Mouse (Mus musculus) heart, embryonic 16.5 days (tissue): ENCODE results near the gene Mrpl42. TPM values are rescaled to one million over a fixed set of nuclear protein-coding genes. Genes with fewer than 3 reads are reported as not detected.
"Not testable (repeated sequence)": the region's sequence is repeated elsewhere in the genome, so short reads cannot be mapped to it uniquely, and the experiment has no call there.

ENCODE experiments used
- ATAC-seq: fragments of 200-750 bp; cut with Nextera tagmentation; replicated peaks from 2 replicates; pipeline ENCODE4 v1.8.0; 2017; ENCODE audit warnings: moderate number of reproducible peaks; ENCODE audit not compliant: insufficient read depth, low FRiP score; ENCODE audit errors: extremely low read depth
- H3K27ac ChIP-seq: fragments of 300-500 bp; sonication (generic); 2 replicates; pipeline ENCODE4 v1.5.1; 2014; ENCODE audit warnings: mild to moderate bottlenecking, low read length, control low read depth, moderate library complexity
- H3K27me3 ChIP-seq: fragments of 300-500 bp; sonication (generic); 2 replicates; pipeline ENCODE4 v1.6.1; 2014; ENCODE audit warnings: low read length, mixed read lengths; ENCODE audit not compliant: control insufficient read depth, insufficient read depth
- H3K36me3 ChIP-seq: fragments of 300-500 bp; sonication (generic); 2 replicates; pipeline ENCODE4 v1.6.1; 2014; ENCODE audit not compliant: control insufficient read depth, insufficient read depth
- H3K4me1 ChIP-seq: fragments of 300-500 bp; sonication (generic); 2 replicates; pipeline ENCODE4 v1.6.1; 2014; ENCODE audit warnings: low read length, mixed read lengths; ENCODE audit not compliant: control insufficient read depth, insufficient read depth
- H3K4me2 ChIP-seq: fragments of 300-500 bp; sonication (generic); 2 replicates; pipeline ENCODE4 v1.6.1; 2014; ENCODE audit warnings: low read depth, mild to moderate bottlenecking, control low read depth, low read length
- H3K4me3 ChIP-seq: fragments of 300-500 bp; sonication (generic); 2 replicates; pipeline ENCODE4 v1.5.1; 2014; ENCODE audit warnings: mild to moderate bottlenecking, control low read depth, low read length
- H3K9ac ChIP-seq: fragments of 300-500 bp; sonication (generic); 2 replicates; pipeline ENCODE4 v1.6.1; 2014; ENCODE audit warnings: low read length, control low read depth
- H3K9me3 ChIP-seq: fragments of 300-500 bp; sonication (generic); replicated peaks from 2 replicates; pipeline ENCODE4 v1.6.1; 2016; ENCODE audit warnings: low read length; ENCODE audit not compliant: control insufficient read depth
- WGBS: fragments of 180-500 bp; shearing (Covaris S2); extraction: QIAGEN DNeasy Blood & Tissue Kit; methylation state at CpG from one replicate; pipeline ENCODE4 v1.1.7; 2014; 5-methylcytosine and 5-hydroxymethylcytosine counted together
- polyA plus RNA-seq: library from polyadenylated mRNA; unstranded; fragments of >200 nt; fragmentation: Nextera tagmentation; extraction: Ambion mirVana; gene quantifications from 2 replicates; pipeline ENCODE4 v1.2.1, GENCODE M21; 2015

Gene Mrpl42
- 629 and 634 TPM in 2 replicates for polyA plus RNA-seq

DNA sequence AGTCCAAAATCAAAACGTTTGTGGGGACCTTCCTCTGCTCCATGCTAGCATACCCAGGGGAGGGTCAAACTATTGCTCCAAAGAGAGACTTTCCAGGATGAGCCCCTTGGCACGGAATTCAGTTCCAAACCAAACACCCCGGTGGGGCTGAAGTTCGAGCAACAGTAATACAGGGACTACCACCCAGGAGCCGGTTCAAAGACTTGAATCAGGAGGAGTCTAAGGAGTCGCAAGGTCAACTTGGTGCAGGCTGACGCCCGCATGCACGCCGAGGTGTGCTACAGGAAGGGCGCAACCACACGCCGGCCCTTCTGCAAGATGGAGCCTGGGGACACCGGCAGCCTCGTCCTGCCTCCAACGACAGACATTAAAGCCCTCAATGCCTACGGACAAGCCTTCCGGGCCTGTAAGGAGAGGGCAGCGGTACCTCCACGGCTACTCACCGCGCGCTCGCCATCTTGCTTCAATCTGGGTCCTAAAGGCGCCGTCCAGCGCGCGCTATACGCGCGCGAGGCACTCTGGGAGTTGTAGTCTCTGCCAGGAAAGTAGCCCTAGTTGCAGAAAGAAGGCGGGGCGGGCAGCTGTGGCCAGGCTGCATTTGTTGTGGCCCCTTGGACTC lies at the start of gene Mrpl42:
Mrpl42 (minus strand) TSS at position 478 of the 619 bp plus-strand sequence.
- Histone ChIP-seq H3K27me3 (no peaks in the 10 kb centered on the region), H3K4me3 (peak within 1 kb of the TSS; percentile 92), H3K36me3 (peaks cover 10% of the 10 kb centered on the region), H3K4me2 (peak within 1 kb of the TSS; percentile 81), H3K27ac (peak within 1 kb of the TSS; percentile 96), H3K9ac (peak within 1 kb of the TSS; percentile 95), H3K9me3 (no peaks in the 10 kb centered on the region), H3K4me1 (peaks cover 13% of the 10 kb centered on the region)
- peak; percentile 93 for ATAC-seq
- under 1% methylated on average over 35 of the region's 35 CpGs for WGBS

DNA sequence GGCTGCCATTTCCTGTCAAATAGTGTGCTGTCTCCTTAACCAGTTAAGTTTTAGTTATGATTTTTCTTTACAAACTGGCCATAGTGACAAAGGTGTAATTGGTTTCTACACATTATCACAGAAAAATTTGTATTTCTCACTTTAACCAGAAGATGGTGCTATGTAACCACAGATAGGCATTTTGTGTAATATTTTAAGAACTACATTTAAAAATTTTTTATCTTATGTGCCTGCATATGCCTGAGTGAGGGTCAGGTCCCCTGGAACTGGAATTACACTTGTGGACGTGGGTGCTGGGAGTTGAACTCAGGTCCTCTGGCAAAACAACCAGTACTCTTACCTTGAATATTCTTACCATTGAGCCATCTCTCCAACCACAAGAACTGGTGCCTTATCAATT lies 48.8 kb upstream of the Mrpl42 start:
- Histone ChIP-seq H3K27ac (no peak overlapping the region; the same call in 1 of the 2 replicates), H3K4me2 (no peak overlapping the region)

DNA sequence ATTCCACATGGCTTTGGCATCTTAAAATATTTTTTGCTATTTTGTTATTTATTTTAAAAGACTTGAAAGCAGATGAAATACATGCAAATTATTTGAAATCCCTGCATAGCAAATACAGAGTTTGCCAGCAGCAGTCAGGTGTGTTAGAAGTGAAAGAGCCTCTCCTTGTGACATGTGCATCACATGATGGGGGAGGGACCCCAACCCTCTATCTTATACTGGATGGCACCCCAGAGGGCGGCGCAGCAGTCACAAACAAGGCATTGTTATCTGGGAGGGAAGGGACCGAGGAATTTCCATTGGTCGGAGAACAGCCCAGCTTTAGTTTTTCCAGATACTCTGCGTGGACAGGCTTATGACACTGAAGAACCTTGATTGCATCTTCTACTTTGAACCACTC lies 47.3 kb upstream of the Mrpl42 start:
- Histone ChIP-seq H3K4me1 (peaks cover 12% of the 10 kb centered on the region), H3K36me3 (peaks cover 39% of the 10 kb centered on the region)
- not testable (repeated sequence) for H3K27ac ChIP-seq, H3K9ac ChIP-seq, H3K27me3 ChIP-seq, H3K9me3 ChIP-seq, H3K4me3 ChIP-seq, ATAC-seq, H3K4me2 ChIP-seq
- 68% methylated on average over 5 of the region's 5 CpGs for WGBS

More for the DNA sequence above, 48.8 kb upstream of the Mrpl42 start:
- H3K36me3 ChIP-seq = peaks cover 35% of the 10 kb centered on the region
- H3K9ac ChIP-seq = no peak overlapping the region
- no peak for ATAC-seq
- H3K4me3 ChIP-seq = no peak overlapping the region
- no peaks in the 10 kb centered on the region for H3K27me3 ChIP-seq
- 70% methylated on average over 1 of the region's 1 CpGs for WGBS
- H3K4me1 ChIP-seq = peaks cover 12% of the 10 kb centered on the region
- H3K9me3 ChIP-seq = no peaks in the 10 kb centered on the region

DNA sequence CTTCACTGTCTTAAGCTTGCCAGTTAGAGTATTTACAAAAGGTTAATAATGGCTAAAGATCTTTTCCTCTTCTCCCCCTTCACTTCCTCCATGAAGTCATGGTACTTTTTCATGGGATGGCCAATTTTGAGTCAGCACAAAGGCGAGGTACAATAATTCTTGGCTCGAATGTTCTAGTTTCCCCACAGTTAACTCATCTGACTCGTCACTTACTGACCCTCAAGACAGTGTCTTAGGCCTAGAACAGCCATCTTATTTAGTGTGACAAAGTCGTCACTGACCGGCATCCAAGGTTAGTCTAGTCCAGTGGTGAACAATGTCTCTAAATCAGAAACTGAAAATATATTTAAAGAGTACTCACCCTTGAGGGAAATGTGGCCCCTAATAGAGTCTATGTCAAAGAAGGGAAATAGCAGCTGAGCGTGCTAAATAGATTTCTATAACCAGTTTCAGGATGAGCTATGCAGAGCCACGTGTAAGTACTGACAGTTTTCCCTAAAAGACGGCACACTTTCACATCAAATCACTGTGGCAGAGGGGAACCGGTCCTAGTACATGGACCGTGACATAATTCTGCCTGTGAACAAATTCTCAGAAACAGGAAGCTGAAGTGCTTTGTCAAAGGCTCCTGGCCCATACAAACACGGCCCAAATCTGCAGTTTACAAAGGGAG lies 46.5 kb upstream of the Mrpl42 start:
- ATAC-seq = no peak
- H3K36me3 ChIP-seq = peaks cover 42% of the 10 kb centered on the region

DNA sequence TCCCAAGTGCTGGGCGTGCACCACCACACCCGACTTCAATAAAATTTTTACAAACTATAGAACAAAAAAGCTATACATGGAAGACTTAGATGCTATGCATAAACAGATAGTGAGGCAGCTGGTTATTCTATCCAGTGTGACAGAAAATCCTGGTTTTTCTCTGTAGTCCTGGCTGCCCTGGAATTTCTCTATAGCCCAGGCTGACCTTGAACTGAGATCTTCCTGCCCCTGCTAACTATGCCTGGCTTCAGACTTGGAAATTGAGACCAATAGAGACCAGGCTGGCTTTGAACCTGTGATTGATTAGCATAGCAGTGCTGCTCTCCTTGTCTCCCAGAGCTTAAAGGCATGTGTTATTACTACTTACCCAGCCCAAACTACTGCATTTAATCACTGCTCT lies 44.4 kb upstream of the Mrpl42 start:
- Histone ChIP-seq H3K9me3 (no peaks in the 10 kb centered on the region), H3K27me3 (no peaks in the 10 kb centered on the region), H3K4me1 (peaks cover 9% of the 10 kb centered on the region), H3K36me3 (peaks cover 39% of the 10 kb centered on the region), H3K27ac (no peak overlapping the region), H3K4me2 (no peak overlapping the region), H3K9ac (no peak overlapping the region), H3K4me3 (no peak overlapping the region)
- WGBS = 93% methylated on average over 2 of the region's 2 CpGs
- no peak for ATAC-seq

More for the DNA sequence above, 46.5 kb upstream of the Mrpl42 start:
- WGBS = 74% methylated on average over 11 of the region's 11 CpGs
- Histone ChIP-seq H3K27ac (no peak overlapping the region), H3K27me3 (no peaks in the 10 kb centered on the region), H3K4me3 (no peak overlapping the region), H3K4me2 (no peak overlapping the region), H3K9me3 (no peaks in the 10 kb centered on the region), H3K9ac (no peak overlapping the region), H3K4me1 (peaks cover 9% of the 10 kb centered on the region; the same call in 1 of the 2 replicates)

DNA sequence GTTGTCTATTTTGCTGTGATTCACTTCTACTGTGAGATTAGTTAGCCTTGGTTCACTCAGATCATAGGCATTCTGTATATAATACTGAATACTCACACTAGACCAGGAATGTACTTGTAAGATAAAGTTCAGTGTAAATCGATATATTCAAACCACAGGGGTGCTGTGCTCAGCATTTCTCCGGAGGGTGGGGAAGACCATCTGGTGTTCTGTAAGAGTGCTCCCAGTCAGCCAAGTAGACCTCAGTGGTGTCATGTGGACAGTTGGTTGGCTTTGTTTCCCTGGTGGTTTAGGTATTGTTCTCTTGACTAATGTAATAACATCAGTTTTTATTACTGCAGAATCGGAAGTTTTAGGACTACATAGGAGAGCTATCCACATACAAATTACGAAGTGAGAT lies 43.3 kb upstream of the Mrpl42 start:
- H3K4me1 ChIP-seq = peaks cover 9% of the 10 kb centered on the region
- WGBS = 68% methylated on average over 4 of the region's 4 CpGs
- H3K27ac ChIP-seq = no peak overlapping the region
- H3K4me2 ChIP-seq = no peak overlapping the region
- H3K9me3 ChIP-seq = no peaks in the 10 kb centered on the region
- no peak for ATAC-seq
- H3K9ac ChIP-seq = no peak overlapping the region
- no peak overlapping the region for H3K4me3 ChIP-seq
- no peaks in the 10 kb centered on the region for H3K27me3 ChIP-seq
- H3K36me3 ChIP-seq = peaks cover 31% of the 10 kb centered on the region

DNA sequence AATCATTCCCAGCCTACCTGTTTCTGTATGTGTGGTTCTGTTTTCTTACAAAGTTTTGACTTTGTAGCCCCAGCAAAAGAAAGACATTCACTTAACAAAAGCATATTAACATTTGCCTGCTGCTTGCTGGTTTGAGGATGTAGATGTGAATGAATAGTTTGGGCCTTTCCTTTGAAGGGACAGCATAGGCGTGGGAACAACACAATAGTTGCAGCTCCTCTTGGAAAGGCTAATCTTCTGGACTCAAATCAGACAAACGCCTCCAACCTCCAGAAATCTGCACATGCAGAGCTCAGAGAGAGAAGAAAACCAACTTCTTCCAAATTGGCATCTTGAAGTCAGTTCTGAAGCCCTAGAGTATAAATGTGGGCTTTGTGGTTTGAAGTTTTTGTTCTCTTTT lies 42.9 kb upstream of the Mrpl42 start:
- Histone ChIP-seq H3K9me3 (no peaks in the 10 kb centered on the region), H3K9ac (no peak overlapping the region), H3K4me3 (no peak overlapping the region), H3K36me3 (peaks cover 27% of the 10 kb centered on the region), H3K27ac (peak overlapping the region; percentile 35), H3K27me3 (no peaks in the 10 kb centered on the region), H3K4me1 (peaks cover 13% of the 10 kb centered on the region), H3K4me2 (no peak overlapping the region)
- WGBS = 72% methylated on average over 2 of the region's 2 CpGs
- ATAC-seq = no peak

DNA sequence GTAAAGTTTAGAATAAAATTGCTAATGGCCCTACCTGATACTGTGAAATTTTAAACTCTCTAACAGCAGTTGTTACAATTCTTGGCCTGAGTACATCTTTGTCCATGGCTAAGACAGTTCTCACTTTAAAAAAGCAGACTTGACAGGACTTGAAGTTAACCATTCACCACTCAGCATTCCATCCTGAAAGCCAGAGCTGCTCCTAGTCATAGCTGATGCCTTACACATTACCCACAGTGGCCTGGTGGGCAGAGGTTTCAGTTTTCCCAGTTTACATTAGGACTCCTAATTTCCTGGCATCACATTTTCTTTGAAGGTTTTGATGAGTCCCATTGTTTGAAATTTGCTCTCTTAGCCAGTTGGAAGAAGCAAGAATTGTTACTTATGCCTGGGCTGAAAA lies 42.3 kb upstream of the Mrpl42 start:
- Histone ChIP-seq H3K4me2 (no peak overlapping the region), H3K27me3 (no peaks in the 10 kb centered on the region), H3K4me1 (peaks cover 17% of the 10 kb centered on the region), H3K36me3 (peaks cover 23% of the 10 kb centered on the region), H3K9me3 (no peaks in the 10 kb centered on the region), H3K9ac (no peak overlapping the region), H3K4me3 (no peak overlapping the region), H3K27ac (no peak overlapping the region)
- no peak for ATAC-seq

DNA sequence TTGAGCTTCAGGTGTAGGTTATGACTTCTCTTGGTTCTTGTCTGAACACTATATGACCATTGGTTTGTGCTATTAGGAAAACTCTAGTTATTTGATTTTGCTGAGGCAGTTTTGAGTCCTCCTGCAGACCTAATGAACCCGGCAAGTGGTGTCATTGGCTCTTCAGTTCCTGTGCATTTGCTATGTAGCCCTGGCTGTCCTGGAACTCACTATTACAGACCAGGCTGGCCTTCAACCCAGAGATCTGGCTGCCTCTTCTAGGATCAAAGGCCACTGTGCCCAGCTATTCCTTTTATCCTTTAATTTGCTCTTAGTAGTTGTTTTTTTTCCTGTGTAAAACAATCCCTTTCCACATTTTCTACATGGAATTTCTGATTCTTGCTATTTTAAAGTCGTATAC lies 41.6 kb upstream of the Mrpl42 start:
- Histone ChIP-seq H3K36me3 (peaks cover 20% of the 10 kb centered on the region), H3K9me3 (no peaks in the 10 kb centered on the region), H3K4me3 (no peak overlapping the region), H3K27me3 (no peaks in the 10 kb centered on the region), H3K27ac (no peak overlapping the region), H3K4me1 (peaks cover 22% of the 10 kb centered on the region), H3K9ac (no peak overlapping the region), H3K4me2 (no peak overlapping the region)
- no peak for ATAC-seq
- 90% methylated on average over 2 of the region's 2 CpGs for WGBS
